Mouse (Mus musculus): Measurements from ENCODE around the gene Lmbrd2.
A peak's percentile ranks its signal among the peaks of the same experiment; 100 is the strongest.

The Lmbrd2 gene

GRCm38 (mm10) chr15:9140252-9140680 lies at the start of gene Lmbrd2:
TSS of gene Lmbrd2 (plus strand) at chr15:9140550.
- DNase-seq (ENCODE audit: low spot score): peak; percentile 97

GRCm38 (mm10) chr15:9090662-9091061 lies 49.7 kb upstream of the Lmbrd2 start:
- DNase-seq (ENCODE audit: low spot score): no peak

GRCm38 (mm10) chr15:9093598-9094365 lies 46.6 kb upstream of the Lmbrd2 start:
- no peak for DNase-seq (ENCODE audit: low spot score)

GRCm38 (mm10) chr15:9094366-9094750 lies 46.0 kb upstream of the Lmbrd2 start:
- no peak for DNase-seq (ENCODE audit: low spot score)

GRCm38 (mm10) chr15:9096865-9097264 lies 43.5 kb upstream of the Lmbrd2 start:
- no peak for DNase-seq (ENCODE audit: low spot score)

GRCm38 (mm10) chr15:9100446-9101077 lies 39.8 kb upstream of the Lmbrd2 start:
- DNase-seq (ENCODE audit: low spot score): no peak

GRCm38 (mm10) chr15:9106303-9107074 lies 33.9 kb upstream of the Lmbrd2 start:
- no peak for DNase-seq (ENCODE audit: low spot score)

GRCm38 (mm10) chr15:9110526-9111347 lies 29.6 kb upstream of the Lmbrd2 start:
- DNase-seq (ENCODE audit: low spot score): no peak

GRCm38 (mm10) chr15:9111648-9112047 lies 28.7 kb upstream of the Lmbrd2 start:
- DNase-seq (ENCODE audit: low spot score): no peak

- no peak for DNase-seq (ENCODE audit: low spot score)
These were observed 26.8 kb upstream of the Lmbrd2 start for GRCm38 (mm10) chr15:9113556-9113955.

- no peak for DNase-seq (ENCODE audit: low spot score)
These were observed 26.2 kb upstream of the Lmbrd2 start for GRCm38 (mm10) chr15:9114131-9114530.

- DNase-seq (ENCODE audit: low spot score): no peak
These were observed 25.8 kb upstream of the Lmbrd2 start for GRCm38 (mm10) chr15:9114599-9114998.

- DNase-seq (ENCODE audit: low spot score): peak; percentile 34
These were observed 21.5 kb upstream of the Lmbrd2 start for GRCm38 (mm10) chr15:9118852-9119251.

- DNase-seq (ENCODE audit: low spot score): peak; percentile 47
These were observed 20.3 kb upstream of the Lmbrd2 start for GRCm38 (mm10) chr15:9120081-9120480.

- no peak for DNase-seq (ENCODE audit: low spot score)
These were observed 17.4 kb upstream of the Lmbrd2 start for GRCm38 (mm10) chr15:9122989-9123388.

- DNase-seq (ENCODE audit: low spot score): peak; percentile 34
These were observed 15.5 kb upstream of the Lmbrd2 start for GRCm38 (mm10) chr15:9124856-9125255.

- DNase-seq (ENCODE audit: low spot score): peak; percentile 19
These were observed 13.1 kb upstream of the Lmbrd2 start for GRCm38 (mm10) chr15:9127051-9127791.

- DNase-seq (ENCODE audit: low spot score): peak; percentile 34
These were observed 9.4 kb upstream of the Lmbrd2 start for GRCm38 (mm10) chr15:9130772-9131498.

GRCm38 (mm10) chr15:9131499-9131888 lies 8.9 kb upstream of the Lmbrd2 start:
- DNase-seq (ENCODE audit: low spot score): peak; percentile 22

GRCm38 (mm10) chr15:9132693-9133443 lies 7.5 kb upstream of the Lmbrd2 start:
- peak; percentile 28 for DNase-seq (ENCODE audit: low spot score)

Measured in testis, postnatal 10 days (tissue).